Mouse (Mus musculus): ENCODE results near the gene Mfap2.

Gene Mfap2

GRCm38 (mm10) chr4:141010118-141010517 lies at the start of gene Mfap2:
TSS of gene Mfap2 (plus strand) at chr4:141010418.
- DNase-seq (ENCODE audit: low spot score): no peak

GRCm38 (mm10) chr4:140960781-140961466 lies 49.3 kb upstream of the Mfap2 start, which contains the start of gene Sdhb:
TSS of gene Sdhb (plus strand) at chr4:140961203.
- DNase-seq (ENCODE audit: low spot score): peak; percentile 95

- DNase-seq (ENCODE audit: low spot score): no peak
Observed at GRCm38 (mm10) chr4:140961467-140962206, 48.6 kb upstream of the Mfap2 start.

GRCm38 (mm10) chr4:140962207-140962909 lies 47.9 kb upstream of the Mfap2 start:
- DNase-seq (ENCODE audit: low spot score): no peak

GRCm38 (mm10) chr4:140962950-140963349 lies 47.3 kb upstream of the Mfap2 start:
- DNase-seq (ENCODE audit: low spot score): peak; percentile 46

- no peak for DNase-seq (ENCODE audit: low spot score)
Observed at GRCm38 (mm10) chr4:140963941-140964597, 46.1 kb upstream of the Mfap2 start.

- DNase-seq (ENCODE audit: low spot score): peak; percentile 65
Observed at GRCm38 (mm10) chr4:140964620-140965019, 45.6 kb upstream of the Mfap2 start.

- DNase-seq (ENCODE audit: low spot score): no peak
Observed at GRCm38 (mm10) chr4:140967386-140968159, 42.6 kb upstream of the Mfap2 start.

GRCm38 (mm10) chr4:140971691-140972090 lies 38.5 kb upstream of the Mfap2 start:
- DNase-seq (ENCODE audit: low spot score): no peak

- no peak for DNase-seq (ENCODE audit: low spot score)
Observed at GRCm38 (mm10) chr4:140974408-140974807, 35.8 kb upstream of the Mfap2 start.

GRCm38 (mm10) chr4:140975356-140975755 lies 34.9 kb upstream of the Mfap2 start:
- no peak for DNase-seq (ENCODE audit: low spot score)

- DNase-seq (ENCODE audit: low spot score): no peak
Observed at GRCm38 (mm10) chr4:140977278-140977677, 32.9 kb upstream of the Mfap2 start.

GRCm38 (mm10) chr4:140977886-140978692 lies 32.1 kb upstream of the Mfap2 start:
- DNase-seq (ENCODE audit: low spot score): peak; percentile 52

GRCm38 (mm10) chr4:140981605-140982004 lies 28.6 kb upstream of the Mfap2 start:
- no peak for DNase-seq (ENCODE audit: low spot score)

GRCm38 (mm10) chr4:140982808-140983207 lies 27.4 kb upstream of the Mfap2 start:
- DNase-seq (ENCODE audit: low spot score): no peak

- DNase-seq (ENCODE audit: low spot score): peak; percentile 37
Observed at GRCm38 (mm10) chr4:140983442-140983841, 26.8 kb upstream of the Mfap2 start.

- no peak for DNase-seq (ENCODE audit: low spot score)
Observed at GRCm38 (mm10) chr4:140984544-140984943, 25.7 kb upstream of the Mfap2 start.

GRCm38 (mm10) chr4:140986024-140986710 lies 24.1 kb upstream of the Mfap2 start:
- DNase-seq (ENCODE audit: low spot score): no peak

GRCm38 (mm10) chr4:140986711-140987395 lies 23.4 kb upstream of the Mfap2 start, which contains the start of gene Atp13a2:
TSS of gene Atp13a2 (plus strand) at chr4:140986873.
- DNase-seq (ENCODE audit: low spot score): peak; percentile 90

Measured in ovary, postnatal 36 days (tissue).